Mouse (Mus musculus) liver, embryonic 14.5 days (tissue): ENCODE data around the gene Zfp84.

Experiments
- CTCF ChIP-seq: IDR thresholded peaks from 2 replicates; pipeline ENCODE4 v1.5.1; 2016; ENCODE audit warnings: antibody characterized with exemption, low read depth, control low read depth
- EP300 ChIP-seq: IDR thresholded peaks from 2 replicates; pipeline ENCODE4 v1.6.1; 2016; ENCODE audit warnings: antibody characterized with exemption, low read depth

GRCm38 (mm10) chr7:29742258-29742657 is 26.1 kb upstream of the Zfp84 start:
- TF ChIP-seq CTCF (no peak), EP300 (no peak)
